Mouse (Mus musculus) olfactory bulb, adult 2 months (tissue): ENCODE measurements around the gene Snd1.

Experiments
- CTCF ChIP-seq: fragments of 200-500 bp; IDR thresholded peaks from 2 replicates; pipeline ENCODE4 v1.5.1; 2012; ENCODE audit warnings: low read depth, mild to moderate bottlenecking, low read length, moderate library complexity; ENCODE audit not compliant: insufficient read depth
- POLR2A ChIP-seq: fragments of 200-500 bp; IDR thresholded peaks from 2 replicates; pipeline ENCODE4 v1.6.1; 2012; ENCODE audit warnings: mild to moderate bottlenecking, low read depth, low read length, moderate library complexity; ENCODE audit not compliant: insufficient read depth

- TF ChIP-seq CTCF = no peak
- TF ChIP-seq POLR2A = no peak
Measured at GRCm38 (mm10) chr6:28823802-28824201, 348.9 kb downstream of the Snd1 start.
